Mouse (Mus musculus) kidney, postnatal 0 days (tissue): ENCODE measurements around the gene Ccdc63. TPM values are rescaled to one million over a fixed set of nuclear protein-coding genes. Genes with fewer than 3 reads are reported as not detected.

Experiments
- ATAC-seq: fragments of 200-750 bp; cut with Nextera tagmentation; replicated peaks from 2 replicates; pipeline ENCODE4 v1.8.0; 2017; ENCODE audit warnings: low read depth, moderate number of reproducible peaks, moderate TSS enrichment, moderate library complexity; ENCODE audit not compliant: low FRiP score
- DNase-seq: peaks from one replicate; pipeline ENCODE4 v3.0.0-alpha.2; 2016; ENCODE audit warnings: low spot score
- H3K27ac ChIP-seq: fragments of 300-500 bp; sonication (generic); 2 replicates; pipeline ENCODE4 v1.5.1; 2014; ENCODE audit warnings: mild to moderate bottlenecking
- H3K27me3 ChIP-seq: fragments of 300-500 bp; sonication (generic); 2 replicates; pipeline ENCODE4 v1.6.1; 2014; ENCODE audit warnings: low read length, mixed read lengths; ENCODE audit not compliant: insufficient read depth
- H3K36me3 ChIP-seq: fragments of 300-500 bp; sonication (generic); 2 replicates; pipeline ENCODE4 v1.6.1; 2014; ENCODE audit warnings: low read length, mixed read lengths; ENCODE audit not compliant: insufficient read depth
- H3K4me1 ChIP-seq: fragments of 300-500 bp; sonication (generic); replicated peaks from 2 replicates; pipeline ENCODE4 v1.6.1; 2014; ENCODE audit warnings: antibody characterized with exemption, low read length, mixed read lengths; ENCODE audit not compliant: insufficient read depth
- H3K4me2 ChIP-seq: fragments of 300-500 bp; sonication (generic); 2 replicates; pipeline ENCODE4 v1.6.1; 2014; ENCODE audit warnings: mild to moderate bottlenecking, low read length, moderate library complexity, mixed read lengths
- H3K4me3 ChIP-seq: fragments of 300-500 bp; sonication (generic); replicated peaks from 2 replicates; pipeline ENCODE4 v1.5.1; 2014; ENCODE audit warnings: low read depth, low read length
- H3K9ac ChIP-seq: fragments of 300-500 bp; sonication (generic); 2 replicates; pipeline ENCODE4 v1.6.1; 2014; ENCODE audit warnings: low read depth, low read length
- H3K9me3 ChIP-seq: fragments of 300-500 bp; sonication (generic); replicated peaks from 2 replicates; pipeline ENCODE4 v1.6.1; 2016; ENCODE audit warnings: low read length, inconsistent platforms, mixed read lengths
- CTCF ChIP-seq: IDR thresholded peaks from 2 replicates; pipeline ENCODE4 v1.5.1; 2016; ENCODE audit warnings: antibody characterized with exemption, low read depth, mild to moderate bottlenecking, moderate library complexity
- WGBS: fragments of 180-500 bp; shearing (Covaris S2); extraction: QIAGEN DNeasy Blood & Tissue Kit; methylation state at CpG from one replicate; pipeline ENCODE4 v1.1.7; 2014; 5-methylcytosine and 5-hydroxymethylcytosine counted together
- polyA plus RNA-seq: library from polyadenylated mRNA; unstranded; fragments of >200 nt; fragmentation: Nextera tagmentation; extraction: Ambion mirVana; gene quantifications from 2 replicates; pipeline ENCODE4 v1.2.1, GENCODE M21; 2015

The Ccdc63 gene
- polyA plus RNA-seq, 1 experiment from 2014 or later: not detected

DNA sequence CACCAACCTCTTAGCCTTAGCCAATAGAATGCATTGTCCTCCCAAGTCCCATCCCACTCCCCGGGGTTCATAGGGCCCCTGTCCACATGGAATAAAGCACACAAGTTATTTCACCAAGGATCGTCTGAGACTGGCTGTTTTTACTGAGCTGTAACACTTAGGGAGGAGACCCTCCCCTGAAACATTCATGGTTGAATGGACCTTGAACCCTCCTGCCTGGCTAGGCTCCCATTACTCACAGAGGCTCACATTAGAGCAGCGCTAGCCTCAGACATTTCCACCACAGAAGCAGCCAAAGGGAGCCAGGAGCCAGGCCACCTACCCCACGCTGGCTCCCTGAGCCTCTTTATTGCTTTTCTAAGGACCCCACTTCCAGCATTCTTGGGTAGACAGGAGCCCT is 63.4 kb downstream of the Ccdc63 start:
- no peak overlapping the region for H3K27ac ChIP-seq
- no peak overlapping the region for H3K4me2 ChIP-seq
- H3K4me3 ChIP-seq: no peak overlapping the region
- WGBS: 41% methylated on average over 4 of the region's 4 CpGs
- H3K4me1 ChIP-seq: 0 out of 2 replicates have a peak, but pooled peaks cover 8% of the 10 kb centered on the region
- H3K36me3 ChIP-seq: no peaks in the 10 kb centered on the region
- no peak overlapping the region for H3K9ac ChIP-seq
- ATAC-seq (peak; percentile 53), DNase-seq (peak; percentile 61)
- H3K9me3 ChIP-seq: no peaks in the 10 kb centered on the region
- TF ChIP-seq CTCF: no peak
- no peaks in the 10 kb centered on the region for H3K27me3 ChIP-seq

DNA sequence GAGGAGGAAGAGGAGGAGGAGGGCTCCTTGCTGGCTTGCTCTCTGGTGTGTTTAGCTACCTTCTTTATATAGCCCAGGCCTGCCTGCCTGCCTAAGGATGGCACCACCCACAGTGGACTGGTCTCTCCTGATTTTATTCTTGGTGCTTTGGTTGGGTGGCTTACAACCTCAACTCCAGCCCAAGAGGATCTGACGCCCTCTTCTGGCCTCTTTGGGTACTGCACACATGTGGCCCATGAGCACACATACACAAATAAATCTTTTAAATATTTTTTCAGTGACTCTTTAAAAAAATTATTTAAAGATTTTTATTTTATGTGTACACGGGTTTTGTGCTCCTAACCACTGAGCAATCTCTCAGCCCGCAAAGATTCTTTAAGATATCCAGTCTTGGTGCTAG is 64.9 kb downstream of the Ccdc63 start:
- 58% methylated on average over 3 of the region's 3 CpGs for WGBS
- Histone ChIP-seq H3K36me3 (no peaks in the 10 kb centered on the region), H3K27me3 (no peaks in the 10 kb centered on the region), H3K4me1 (0 out of 2 replicates have a peak, but pooled peaks cover 8% of the 10 kb centered on the region), H3K4me3 (no peak overlapping the region), H3K9ac (no peak overlapping the region), H3K27ac (no peak overlapping the region), H3K9me3 (no peaks in the 10 kb centered on the region), H3K4me2 (no peak overlapping the region)
- TF ChIP-seq CTCF: peak; percentile 48
- ATAC-seq (no peak), DNase-seq (no peak)

DNA sequence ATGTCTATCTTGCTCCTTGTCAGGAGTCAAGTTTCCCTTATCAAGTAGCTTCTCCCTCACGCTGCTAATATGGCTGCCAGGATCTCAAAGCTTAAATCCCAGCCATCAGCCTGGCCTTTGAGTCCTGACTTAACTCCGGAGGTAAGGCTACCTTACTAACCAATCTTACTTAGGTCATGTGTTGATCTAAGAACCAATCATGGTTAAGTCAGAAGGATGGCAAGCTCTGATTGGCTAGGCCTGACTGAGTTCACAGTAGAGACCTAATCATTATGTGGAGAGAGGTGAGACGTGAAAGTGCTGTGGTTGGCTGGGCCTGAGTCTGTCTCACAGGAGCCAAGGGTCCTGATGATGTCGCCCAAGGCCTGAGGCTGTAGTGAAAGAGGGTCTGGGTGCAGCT is 68.6 kb downstream of the Ccdc63 start:
- Histone ChIP-seq H3K27me3 (no peaks in the 10 kb centered on the region), H3K4me3 (no peak overlapping the region), H3K9me3 (no peaks in the 10 kb centered on the region), H3K4me1 (0 out of 2 replicates have a peak, but pooled peaks cover 8% of the 10 kb centered on the region), H3K4me2 (no peak overlapping the region), H3K9ac (no peak overlapping the region), H3K36me3 (no peaks in the 10 kb centered on the region), H3K27ac (no peak overlapping the region)
- no peak for DNase-seq
- no peak for TF ChIP-seq CTCF
- ATAC-seq: no peak
- 77% methylated on average over 4 of the region's 4 CpGs for WGBS

GRCm38 (mm10) chr5:122070963-122071800 is 69.4 kb downstream of the Ccdc63 start:
- DNase-seq: no peak
- H3K27me3 ChIP-seq: no peaks in the 10 kb centered on the region
- H3K36me3 ChIP-seq: no peaks in the 10 kb centered on the region
- 75% methylated on average over 16 of the region's 16 CpGs for WGBS
- H3K27ac ChIP-seq: peak overlapping the region; percentile 64; the same call in 1 of the 2 replicates
- no peak overlapping the region for H3K9ac ChIP-seq
- no peak overlapping the region for H3K4me2 ChIP-seq
- TF ChIP-seq CTCF: no peak
- ATAC-seq: no peak
- 0 out of 2 replicates have a peak, but pooled peaks cover under 1% of the 10 kb centered on the region for H3K4me1 ChIP-seq
- H3K9me3 ChIP-seq: no peaks in the 10 kb centered on the region
- no peak overlapping the region for H3K4me3 ChIP-seq

- H3K27ac ChIP-seq: no peak overlapping the region
- no peak for TF ChIP-seq CTCF
- WGBS: 74% methylated on average over 13 of the region's 13 CpGs
Measured at GRCm38 (mm10) chr5:122068563-122068962, 72.1 kb downstream of the Ccdc63 start.

GRCm38 (mm10) chr5:122063204-122063933 is 77.3 kb downstream of the Ccdc63 start:
- TF ChIP-seq CTCF: no peak

More at GRCm38 (mm10) chr5:122068563-122068962, 72.1 kb downstream of the Ccdc63 start:
- no peaks in the 10 kb centered on the region for H3K36me3 ChIP-seq
- ATAC-seq: no peak
- H3K27me3 ChIP-seq: no peaks in the 10 kb centered on the region
- H3K4me3 ChIP-seq: no peak overlapping the region
- H3K9ac ChIP-seq: no peak overlapping the region
- no peaks in the 10 kb centered on the region for H3K9me3 ChIP-seq
- no peak for DNase-seq
- no peak overlapping the region for H3K4me2 ChIP-seq
- H3K4me1 ChIP-seq: no peaks in the 10 kb centered on the region

More at GRCm38 (mm10) chr5:122063204-122063933, 77.3 kb downstream of the Ccdc63 start:
- DNase-seq (no peak), ATAC-seq (no peak)
- Histone ChIP-seq H3K36me3 (no peaks in the 10 kb centered on the region), H3K4me3 (no peak overlapping the region), H3K9me3 (no peaks in the 10 kb centered on the region), H3K4me1 (no peaks in the 10 kb centered on the region; the same call in 1 of the 2 replicates), H3K27me3 (no peaks in the 10 kb centered on the region), H3K9ac (no peak overlapping the region), H3K27ac (no peak overlapping the region), H3K4me2 (no peak overlapping the region)
- 65% methylated on average over 25 of the region's 25 CpGs for WGBS
